Mouse (Mus musculus) left cerebral cortex, postnatal 10 days (tissue): ENCODE results near the gene Pnlip. TPM values are rescaled to one million over a fixed set of nuclear protein-coding genes. Genes with fewer than 3 reads are reported as not detected.

Experiments used
- DNase-seq, 2 experiments: peaks; one replicate each; pipeline ENCODE4 v3.0.0; 2021 to 2022; ENCODE audit warnings: low spot score in 2 of 2, mixed read lengths in 1 of 2; ENCODE audit errors: extremely low spot score in 1 of 2
- intact Hi-C: fragments of 180-260 bp; cut with DNase I; formaldehyde crosslinking; loops from one replicate; pipeline ENCODE4 v1.15.1; 2025
- total RNA-seq, 2 experiments: library from RNA; stranded (reverse); gene quantifications; 2 replicates each; pipeline ENCODE4 v1.2.3; 2021

Pnlip gene
- total RNA-seq, 2 experiments from 2014 or later = 4.6 to 5.3 TPM

DNA sequence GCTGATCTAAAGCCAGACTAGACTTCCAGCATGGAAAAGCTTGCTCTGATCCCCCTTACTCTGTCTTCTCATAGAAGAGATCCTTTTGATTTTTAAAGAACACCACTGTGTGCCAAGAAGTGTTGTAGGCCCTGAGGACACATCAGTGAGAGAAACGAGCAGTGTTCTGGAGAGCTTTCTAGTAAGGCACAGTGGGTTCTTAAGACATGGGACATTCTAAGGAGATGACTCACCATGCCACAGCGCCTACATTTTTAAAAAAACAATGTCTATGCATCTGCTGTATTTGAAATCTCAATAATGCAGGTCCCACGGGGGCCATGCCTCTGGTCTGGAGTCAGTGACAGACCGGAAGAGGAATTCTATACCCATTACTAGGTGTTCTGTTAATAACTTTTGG is 52.3 kb downstream of the Pnlip start:
- intact Hi-C loops = no loop called here
- no peak for DNase-seq

DNA sequence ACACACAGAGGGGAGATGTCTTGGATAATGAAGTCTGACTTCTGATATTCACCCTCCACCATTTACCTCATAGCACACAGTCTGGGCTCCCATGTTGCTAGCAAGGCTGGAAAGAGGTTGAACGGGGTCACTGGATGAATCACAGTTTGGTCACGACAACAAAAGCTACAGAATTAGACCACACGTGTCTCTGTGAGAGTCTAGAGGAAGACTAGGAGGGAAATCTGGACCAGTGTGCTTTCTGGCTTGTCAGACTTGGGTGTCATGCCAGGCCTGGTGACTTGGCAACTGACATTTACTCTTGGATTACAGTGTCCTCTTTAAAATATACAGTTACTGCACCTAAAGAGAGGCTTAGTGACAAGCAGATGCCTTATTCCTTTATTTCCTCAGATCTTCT is 56.3 kb downstream of the Pnlip start:
- no peak for DNase-seq
- intact Hi-C loops = no loop called here

DNA sequence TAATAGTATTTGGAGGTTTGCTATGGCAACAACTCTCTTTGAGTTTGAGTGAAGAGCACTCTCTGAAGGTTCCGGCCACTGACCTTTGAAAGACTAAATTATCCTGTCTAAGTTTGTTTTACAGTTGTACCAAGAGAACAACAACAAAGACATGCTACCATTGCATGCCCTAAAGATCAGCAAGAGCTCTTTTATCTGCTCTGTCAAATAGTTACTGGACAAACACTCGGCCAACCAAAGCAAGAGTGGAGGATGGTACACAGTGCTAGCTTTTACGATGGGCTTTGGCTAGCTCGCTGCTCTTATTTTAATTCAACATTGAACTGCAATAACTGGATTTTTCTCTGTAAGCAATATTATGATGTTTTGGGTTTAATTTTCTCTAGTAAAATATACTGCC is 65.6 kb downstream of the Pnlip start:
- no peak for DNase-seq
- intact Hi-C loops = no loop called here

DNA sequence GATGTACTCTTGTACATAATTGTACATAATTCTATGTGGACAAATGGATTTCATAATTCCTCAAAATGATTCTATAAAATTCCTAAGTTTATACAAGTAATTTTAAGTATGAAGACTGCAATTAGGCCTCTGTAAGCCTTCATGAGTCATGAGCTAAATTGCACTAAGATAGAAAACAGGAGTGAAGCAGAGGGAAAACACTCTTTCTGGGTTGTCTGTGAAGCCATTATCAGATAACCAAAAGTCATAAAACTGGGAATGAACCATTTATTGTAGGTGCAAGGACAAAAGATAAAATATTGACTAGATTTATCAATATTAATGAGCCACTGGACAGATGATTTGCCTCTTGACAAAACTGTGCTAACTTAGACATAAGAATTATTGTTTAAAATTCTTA is 68.1 kb downstream of the Pnlip start:
- DNase-seq = no peak
- intact Hi-C loops = no loop called here

DNA sequence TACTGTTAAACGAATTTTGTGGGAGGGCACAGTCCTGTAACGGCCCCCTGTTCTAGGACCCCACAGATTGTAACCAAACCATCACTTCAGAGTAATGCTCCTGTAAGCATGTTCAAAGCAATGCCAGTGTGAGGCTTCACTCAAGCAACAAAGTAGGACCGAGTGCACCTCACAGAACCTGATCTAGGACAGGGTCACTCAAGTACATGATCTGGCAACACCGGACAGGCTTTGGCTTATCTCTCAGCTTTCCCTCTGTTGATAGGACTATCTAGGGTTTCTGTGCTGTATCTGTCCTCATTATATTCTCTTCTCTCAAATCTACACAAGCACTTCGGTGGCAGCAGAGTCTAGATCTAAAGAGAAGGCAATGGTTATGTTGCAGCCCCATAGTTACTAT is 74.3 kb downstream of the Pnlip start:
- intact Hi-C loops = no loop called here
- DNase-seq = no peak

- no peak for DNase-seq
- intact Hi-C loops = no loop called here
Measured at GRCm38 (mm10) chr19:58727756-58728155, 75.5 kb downstream of the Pnlip start.

DNA sequence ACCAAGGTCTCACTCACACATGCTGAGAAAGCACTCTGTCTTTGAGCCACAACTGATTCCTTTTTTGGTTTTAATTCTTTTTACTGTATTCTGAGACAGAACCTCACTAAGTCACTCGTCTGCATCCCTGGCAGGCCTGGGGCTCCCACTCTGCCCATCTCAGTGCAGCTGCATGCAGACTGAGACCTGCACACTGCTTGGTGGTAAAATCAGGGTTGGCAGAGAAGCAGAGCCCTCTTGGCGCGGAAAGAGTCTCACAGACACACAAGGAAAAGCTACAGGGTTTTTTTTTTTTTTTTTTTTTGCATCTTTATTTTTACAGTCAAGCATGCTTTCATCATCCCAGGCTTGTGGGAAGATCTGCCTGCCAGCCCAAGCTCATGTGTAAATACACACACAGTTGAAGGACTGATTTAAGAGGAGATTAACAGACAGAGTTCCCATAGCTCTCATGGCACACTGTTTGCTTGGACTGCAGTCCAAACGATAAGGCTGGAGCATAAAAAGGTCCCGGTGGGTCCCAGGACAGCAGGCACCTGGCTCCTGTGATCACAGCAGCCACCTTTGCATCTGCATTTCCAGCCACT is 76.2 kb downstream of the Pnlip start, which contains the start of gene Pnliprp1:
Gene Pnliprp1, plus strand, starts transcription at position 443 of the 587 bp plus-strand sequence.
- DNase-seq = peak in 1 of 2 experiments; percentile 31
- intact Hi-C loops = no loop called here

Other genes starting within 250 kb of the Pnlip start
- 10 to 100 TPM; 19.8 to 24.0 TPM for gene Gfra1, start 196.6 kb upstream of the Pnlip start, total RNA-seq
- not detected for gene Ccdc172, start 140.5 kb upstream of the Pnlip start, total RNA-seq
- gene Pnliprp1, start 76.4 kb downstream of the Pnlip start, total RNA-seq = not detected
- gene Pnliprp2, start 107.2 kb downstream of the Pnlip start, total RNA-seq = not detected
- gene 1700019N19Rik, start 142.0 kb downstream of the Pnlip start, total RNA-seq = not detected